Mouse (Mus musculus) ovary, postnatal 36 days (tissue): ENCODE measurements around the gene Tmem216.
A peak's percentile ranks its signal among the peaks of the same experiment; 100 is the strongest.

Experiments used
- DNase-seq: peaks from one replicate; pipeline ENCODE4 v3.0.0; 2022; ENCODE audit warnings: low spot score, mixed read lengths

The Tmem216 gene

DNA sequence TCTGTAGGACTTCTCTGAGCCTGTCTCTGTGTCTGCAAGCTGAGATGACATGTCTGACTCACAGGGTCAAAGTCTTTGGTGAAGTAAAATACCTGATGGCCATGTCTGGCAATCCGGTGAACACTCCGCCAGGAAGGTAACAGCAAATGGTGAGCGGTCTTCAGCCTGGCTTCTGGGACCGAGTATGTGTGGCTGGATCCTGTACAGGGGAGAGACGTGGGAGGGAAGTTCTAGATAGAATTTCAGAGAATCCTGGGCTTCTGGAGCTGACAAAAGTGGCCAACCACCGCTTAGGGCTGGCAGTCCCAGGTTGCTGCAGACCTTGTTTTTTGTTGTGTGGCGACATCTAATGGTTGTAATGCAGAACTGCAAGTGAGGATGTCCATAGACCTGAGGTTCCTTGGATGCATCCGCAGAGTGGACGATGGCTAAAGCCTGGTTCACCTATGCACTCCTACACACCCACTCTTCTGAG, 69.7 kb downstream of the Tmem216 start:
- DNase-seq, result peak; percentile 24
